8 mouse cellular contexts compared by ENCODE assay signal in genomic region chr5:107874561-107875260, GRCm38 (mm10). TPM values are rescaled to one million over a fixed set of nuclear protein-coding genes. Genes with fewer than 3 reads are reported as not detected.
DNase-seq lines count a peak whose midpoint lies in the region; ATAC-seq lines count a peak whose summit lies in the region.

TSS of gene Evi5 (minus strand) at chr5:107875107.

- H3K4me2 ChIP-seq in intestine, embryonic 14.5 days (ENCODE audit: low read length), result peak within 1 kb of the TSS; percentile 3
- H3K4me2 ChIP-seq in liver, embryonic 16.5 days (ENCODE audit: low read depth, low read length), result peak within 1 kb of the TSS; percentile 67

- H3K27ac ChIP-seq in intestine, embryonic 14.5 days (ENCODE audit: low read depth), result peak within 1 kb of the TSS; percentile 70
- H3K27ac ChIP-seq in liver, embryonic 16.5 days (ENCODE audit: low read length), result peak within 1 kb of the TSS; percentile 98

- peaks cover 22% of the 10 kb centered on the region for H3K4me1 ChIP-seq in intestine, embryonic 14.5 days (replicated peaks; ENCODE audit: control insufficient read depth, insufficient read depth, low read length)
- peaks cover 33% of the 10 kb centered on the region for H3K4me1 ChIP-seq in liver, embryonic 16.5 days (ENCODE audit: control insufficient read depth, low read depth, low read length)

- no peak within 1 kb of the TSS for H3K4me3 ChIP-seq in intestine, embryonic 14.5 days (ENCODE audit: low read depth, low read length)
- peak within 1 kb of the TSS; percentile 71 for H3K4me3 ChIP-seq in liver, embryonic 16.5 days (ENCODE audit: low read depth, low read length)

- H3K9me3 ChIP-seq in intestine, embryonic 14.5 days (ENCODE audit: control insufficient read depth, low read length), result no peaks in the 10 kb centered on the region
- H3K9me3 ChIP-seq in liver, embryonic 16.5 days (replicated peaks; ENCODE audit: control insufficient read depth, low read length), result no peaks in the 10 kb centered on the region

- H3K36me3 ChIP-seq in intestine, embryonic 14.5 days (ENCODE audit: control insufficient read depth, insufficient read depth, low read length), result no peaks in the 10 kb centered on the region
- peaks cover 11% of the 10 kb centered on the region for H3K36me3 ChIP-seq in liver, embryonic 16.5 days (ENCODE audit: control insufficient read depth, insufficient read depth)

- no peak for DNase-seq in layer of hippocampus, adult 8-10 months (ENCODE audit: low spot score in 2 of 2)
- no peak for DNase-seq in layer of hippocampus, adult 11-12 months (ENCODE audit: low spot score)
- no peak for DNase-seq in adrenal gland, postnatal 4 days (ENCODE audit: low spot score in 2 of 2)
- DNase-seq in gastrocnemius, adult 8-10 months (ENCODE audit: low spot score in 2 of 2), result no peak
- DNase-seq in intestine, embryonic 14.5 days (ENCODE audit: low spot score), result no peak
- DNase-seq in T-cell, adult 2 months (ENCODE audit: low spot score), result no peak
- no peak for DNase-seq in urinary bladder, postnatal 10 days (ENCODE audit: low spot score)

- H3K9ac ChIP-seq in intestine, embryonic 14.5 days (ENCODE audit: low read length), result no peak within 1 kb of the TSS
- peak within 1 kb of the TSS; percentile 75 for H3K9ac ChIP-seq in liver, embryonic 16.5 days (ENCODE audit: low read depth, low read length)

- 28% methylated on average over 4 of the region's 4 CpGs for WGBS in intestine, embryonic 14.5 days
- 20% methylated on average over 4 of the region's 4 CpGs for WGBS in liver, embryonic 16.5 days (ENCODE audit: insufficient replicate concordance)

- no peaks in the 10 kb centered on the region for H3K27me3 ChIP-seq in intestine, embryonic 14.5 days (replicated peaks; ENCODE audit: control insufficient read depth, insufficient read depth, low read length)
- no peaks in the 10 kb centered on the region for H3K27me3 ChIP-seq in liver, embryonic 16.5 days (ENCODE audit: control insufficient read depth, insufficient read depth, low read depth, low read length)

- ATAC-seq in intestine, embryonic 14.5 days (replicated peaks; ENCODE audit: low FRiP score, low TSS enrichment, low read depth), result no peak
- ATAC-seq in liver, embryonic 16.5 days (ENCODE audit: low read depth), result peak; percentile 92

RNA-seq across cellular contexts. Expression of gene Evi5, which starts in this region (rescaled TPM):
- total RNA-seq in layer of hippocampus, adult 8-10 months (2022), result 10 to 100 TPM; 64.9 to 75.5 (median 68.0) TPM
- total RNA-seq in adrenal gland, postnatal 4 days (2021), result 10 to 100 TPM; 69.9 to 75.1 TPM
- total RNA-seq in gastrocnemius, adult 8-10 months (2022), result 10 to 100 TPM; 16.1 to 19.3 (median 17.6) TPM
- polyA plus RNA-seq in intestine, embryonic 14.5 days (2014; fragmentation: Nextera tagmentation; extraction: Ambion mirVana), result 63.6 and 69.7 TPM in 2 replicates
- polyA plus RNA-seq in liver, embryonic 16.5 days (2015; fragmentation: Nextera tagmentation; extraction: Ambion mirVana), result 57.8 and 59.8 TPM in 2 replicates
